Mouse (Mus musculus): ENCODE measurements around the gene P2rx4.

DNA sequence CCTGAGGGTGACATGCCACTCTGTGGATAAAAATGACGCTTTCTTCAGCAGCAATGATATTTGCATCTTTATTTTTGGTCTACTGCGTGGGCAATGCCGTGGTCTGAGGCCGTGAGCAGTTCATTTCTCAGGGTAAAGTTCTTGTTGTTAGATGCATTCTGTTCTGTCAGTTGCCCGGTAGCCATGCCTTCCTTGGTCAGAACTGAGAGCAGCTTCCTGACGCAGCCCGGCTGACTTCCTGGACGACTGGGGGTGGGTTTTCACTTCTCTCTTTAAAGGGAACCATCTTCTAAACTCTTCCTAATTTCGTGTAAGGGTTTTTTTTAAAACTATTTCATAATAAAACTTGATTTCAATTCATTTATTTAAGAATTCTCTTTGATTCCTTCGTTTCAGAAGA, 23.4 kb upstream of the P2rx4 start:
- no peak for TF ChIP-seq CTCF (IDR thresholded peaks at IDR 0.05; ENCODE audit: low read depth)
- no peak for TF ChIP-seq EP300 (IDR thresholded peaks at IDR 0.05; ENCODE audit: low read depth)

Data from heart, postnatal 0 days (tissue).